Mouse (Mus musculus): ENCODE results near the gene Abcd3. TPM values are rescaled to one million over a fixed set of nuclear protein-coding genes. Genes with fewer than 3 reads are reported as not detected.

Gene Abcd3
- polyA plus RNA-seq, 1 experiment from 2014 or later: 29.6 TPM

DNA sequence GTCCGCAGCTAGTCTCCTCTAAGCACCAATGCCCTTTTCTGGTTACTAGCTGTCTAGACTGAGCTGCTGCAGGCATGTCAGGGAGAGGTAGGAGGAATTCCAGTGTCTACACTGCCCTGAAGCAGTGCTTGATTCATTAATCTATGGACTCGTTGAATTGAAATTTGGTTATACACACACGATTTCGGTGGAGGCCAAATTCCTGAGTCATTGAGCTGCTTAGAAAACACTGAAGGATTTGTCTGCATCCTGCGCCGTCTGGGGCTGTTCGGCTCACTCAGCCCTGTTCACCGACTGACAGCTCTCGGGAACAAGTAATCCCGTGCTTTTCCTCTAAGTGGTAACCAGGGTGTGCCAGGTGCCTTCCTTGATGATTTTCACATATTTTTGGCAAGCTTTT is 89.5 kb downstream of the Abcd3 start:
- Histone ChIP-seq H3K36me3 (no peaks in the 10 kb centered on the region), H3K4me2 (no peak overlapping the region), H3K27me3 (replicated peaks) (peaks cover 47% of the 10 kb centered on the region), H3K4me1 (peaks cover 18% of the 10 kb centered on the region), H3K27ac (no peak overlapping the region), H3K9ac (no peak overlapping the region), H3K9me3 (replicated peaks) (no peaks in the 10 kb centered on the region), H3K4me3 (no peak overlapping the region)
- 88% methylated on average over 10 of the region's 10 CpGs for WGBS (ENCODE audit: insufficient replicate concordance)
- ATAC-seq: no peak

GRCm38 (mm10) chr3:121724553-121724952 is 90.5 kb downstream of the Abcd3 start:
- H3K27ac ChIP-seq: no peak overlapping the region
- peaks cover 50% of the 10 kb centered on the region for H3K27me3 ChIP-seq (replicated peaks)
- WGBS (ENCODE audit: insufficient replicate concordance): 54% methylated on average over 12 of the region's 12 CpGs
- H3K9ac ChIP-seq: no peak overlapping the region
- peaks cover 18% of the 10 kb centered on the region for H3K4me1 ChIP-seq
- H3K36me3 ChIP-seq: no peaks in the 10 kb centered on the region
- ATAC-seq: no peak
- no peaks in the 10 kb centered on the region for H3K9me3 ChIP-seq (replicated peaks)
- no peak overlapping the region for H3K4me3 ChIP-seq
- H3K4me2 ChIP-seq: no peak overlapping the region

DNA sequence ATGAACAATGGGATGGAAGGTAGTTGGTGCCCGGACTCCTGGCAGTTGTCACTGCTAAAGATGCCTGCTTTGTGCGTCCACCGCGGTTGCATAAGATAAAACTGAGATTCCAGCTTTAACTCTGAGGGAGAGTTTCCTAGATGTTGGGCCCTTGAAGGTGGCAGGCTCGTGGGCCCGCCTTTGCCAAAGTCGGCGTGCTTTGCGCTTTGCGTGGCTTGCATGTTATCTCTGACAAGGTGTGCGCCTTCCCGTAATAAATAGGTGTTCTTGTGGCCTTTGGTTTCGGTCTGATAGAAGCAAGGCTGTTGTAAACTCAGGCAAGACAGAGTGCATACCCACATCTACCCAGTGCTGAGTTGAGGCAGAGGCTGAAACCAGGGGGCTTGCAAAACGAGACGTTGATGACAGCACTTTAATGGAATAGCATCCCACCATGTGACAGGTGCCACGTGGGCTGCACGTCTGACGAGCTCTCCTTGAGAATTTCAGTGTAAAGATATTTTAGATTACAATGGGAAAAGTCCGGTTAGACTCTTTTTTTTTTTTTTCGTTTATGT is 91.1 kb downstream of the Abcd3 start:
- Histone ChIP-seq H3K9ac (no peak overlapping the region), H3K36me3 (no peaks in the 10 kb centered on the region), H3K4me2 (peak overlapping the region; percentile 78), H3K4me3 (peak overlapping the region; percentile 55), H3K9me3 (replicated peaks) (no peaks in the 10 kb centered on the region), H3K4me1 (peaks cover 18% of the 10 kb centered on the region), H3K27ac (no peak overlapping the region), H3K27me3 (replicated peaks) (peaks cover 53% of the 10 kb centered on the region)
- ATAC-seq: no peak
- 13% methylated on average over 20 of the region's 20 CpGs for WGBS (ENCODE audit: insufficient replicate concordance)

DNA sequence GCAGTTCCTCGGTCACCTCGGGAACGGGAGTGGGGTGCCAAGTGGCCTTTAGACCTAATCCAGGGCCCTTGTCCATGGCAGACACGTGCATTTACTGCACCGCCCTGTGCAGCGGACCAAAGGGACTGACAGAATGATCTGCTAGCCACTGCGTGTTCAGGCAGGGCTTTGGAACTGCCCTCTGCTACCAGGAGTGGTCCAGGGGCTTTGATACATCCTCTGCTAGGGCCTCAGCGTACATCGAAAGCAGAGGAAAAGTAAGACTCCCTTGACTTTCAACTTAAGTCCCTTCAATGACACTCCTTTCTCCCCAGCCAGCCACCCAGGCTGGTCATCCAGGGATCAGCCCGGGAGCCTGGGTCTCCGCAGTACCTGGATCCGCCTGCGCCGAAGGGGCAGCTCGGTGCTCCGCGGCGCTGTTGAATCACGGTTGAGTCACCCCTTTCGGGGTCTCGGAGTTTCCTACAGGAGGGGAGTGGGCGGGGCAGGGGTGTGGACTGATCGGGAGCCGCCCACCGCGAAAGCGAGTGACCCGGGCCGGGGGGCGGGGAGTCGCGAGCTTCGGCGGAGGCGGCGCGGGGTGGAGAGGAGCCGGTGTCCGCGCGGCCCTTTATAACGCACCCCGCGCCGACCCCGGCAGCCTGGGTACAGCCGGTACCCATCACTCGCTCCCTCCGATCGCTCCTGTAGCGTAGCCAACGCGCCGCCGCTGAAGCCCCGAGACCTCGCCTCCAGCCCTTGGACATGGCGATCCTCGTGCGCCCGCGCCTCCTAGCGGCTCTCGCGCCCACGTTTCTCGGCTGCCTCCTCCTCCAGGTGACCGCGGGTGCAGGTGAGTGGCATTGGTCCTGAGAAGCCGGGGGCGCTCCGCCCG is 91.9 kb downstream of the Abcd3 start, which contains the start of gene F3:
F3 (plus strand) TSS at position 567 of the 874 bp plus-strand sequence.
- peak; percentile 58 for ATAC-seq
- peaks cover 58% of the 10 kb centered on the region for H3K27me3 ChIP-seq (replicated peaks)
- H3K4me2 ChIP-seq: peak within 1 kb of the TSS; percentile 78
- 1% methylated on average over 64 of the region's 73 CpGs for WGBS (ENCODE audit: insufficient replicate concordance)
- H3K4me3 ChIP-seq: peak within 1 kb of the TSS; percentile 55
- H3K9ac ChIP-seq: no peak within 1 kb of the TSS
- H3K36me3 ChIP-seq: no peaks in the 10 kb centered on the region
- no peaks in the 10 kb centered on the region for H3K9me3 ChIP-seq (replicated peaks)
- no peak within 1 kb of the TSS for H3K27ac ChIP-seq
- peaks cover 18% of the 10 kb centered on the region for H3K4me1 ChIP-seq

- Histone ChIP-seq H3K4me1 (peaks cover 18% of the 10 kb centered on the region), H3K9me3 (replicated peaks) (no peaks in the 10 kb centered on the region), H3K4me2 (0 out of 2 replicates have a peak overlapping the region, but pooled peaks have one; percentile 3), H3K36me3 (no peaks in the 10 kb centered on the region), H3K9ac (no peak overlapping the region), H3K4me3 (no peak overlapping the region), H3K27ac (no peak overlapping the region), H3K27me3 (replicated peaks) (peaks cover 58% of the 10 kb centered on the region)
- ATAC-seq: no peak
- WGBS (ENCODE audit: insufficient replicate concordance): 32% methylated on average over 7 of the region's 7 CpGs
Observed at GRCm38 (mm10) chr3:121721691-121722070, 93.4 kb downstream of the Abcd3 start.

- Histone ChIP-seq H3K9me3 (replicated peaks) (no peaks in the 10 kb centered on the region), H3K27me3 (replicated peaks) (peaks cover 58% of the 10 kb centered on the region), H3K36me3 (no peaks in the 10 kb centered on the region), H3K4me2 (0 out of 2 replicates have a peak overlapping the region, but pooled peaks have one; percentile 3), H3K9ac (no peak overlapping the region), H3K27ac (no peak overlapping the region), H3K4me1 (peaks cover 18% of the 10 kb centered on the region), H3K4me3 (no peak overlapping the region)
- ATAC-seq: no peak
- WGBS (ENCODE audit: insufficient replicate concordance): 35% methylated on average over 14 of the region's 14 CpGs
Observed at GRCm38 (mm10) chr3:121720801-121721690, 94.1 kb downstream of the Abcd3 start.

DNA sequence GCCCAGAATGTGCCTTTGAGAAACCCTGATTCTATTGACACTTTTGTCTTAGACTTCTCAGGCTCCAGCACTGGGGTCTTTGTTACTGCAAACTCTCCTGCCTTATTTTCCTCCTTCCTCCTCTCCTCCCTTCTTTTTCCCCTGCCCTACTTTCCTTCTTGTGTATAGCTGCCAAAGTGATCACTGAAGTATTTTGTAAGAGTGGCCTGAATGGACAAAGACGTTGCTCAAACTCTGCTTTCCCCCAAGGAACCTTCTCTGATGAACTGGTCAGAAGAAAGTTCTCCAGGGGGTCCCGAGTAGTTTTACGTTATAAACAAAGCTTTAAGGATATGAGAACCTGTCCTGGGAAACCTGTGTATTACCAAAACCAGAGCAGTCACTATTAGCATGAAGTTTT is 95.4 kb downstream of the Abcd3 start:
- Histone ChIP-seq H3K36me3 (no peaks in the 10 kb centered on the region), H3K27me3 (replicated peaks) (peaks cover 47% of the 10 kb centered on the region), H3K9me3 (replicated peaks) (no peaks in the 10 kb centered on the region), H3K9ac (no peak overlapping the region), H3K4me3 (no peak overlapping the region), H3K4me1 (peaks cover 18% of the 10 kb centered on the region), H3K4me2 (no peak overlapping the region), H3K27ac (no peak overlapping the region)
- WGBS (ENCODE audit: insufficient replicate concordance): 63% methylated on average over 3 of the region's 3 CpGs
- no peak for ATAC-seq

DNA sequence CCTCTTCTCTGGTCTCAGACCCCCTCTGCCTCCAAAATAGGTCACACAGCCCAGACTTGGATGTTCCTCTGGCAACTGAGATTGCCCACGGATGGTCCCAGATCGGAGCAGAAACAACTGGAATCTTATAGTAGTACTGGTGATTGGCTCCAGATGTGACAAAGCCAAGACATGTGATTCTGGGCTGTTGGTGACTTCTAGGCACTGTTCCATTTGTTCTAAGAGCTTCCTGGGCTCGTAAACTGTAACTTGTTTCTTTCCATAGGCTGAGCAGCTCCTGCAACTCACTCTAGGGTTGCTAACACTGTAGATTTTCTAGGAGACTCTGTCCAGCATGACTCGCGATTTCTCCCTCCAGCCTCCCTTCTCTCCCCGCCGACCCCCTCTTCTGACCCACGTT is 96.4 kb downstream of the Abcd3 start:
- Histone ChIP-seq H3K4me3 (no peak overlapping the region), H3K4me1 (peaks cover 12% of the 10 kb centered on the region), H3K4me2 (no peak overlapping the region), H3K27ac (no peak overlapping the region), H3K9ac (no peak overlapping the region), H3K9me3 (replicated peaks) (no peaks in the 10 kb centered on the region), H3K27me3 (replicated peaks) (peaks cover 37% of the 10 kb centered on the region), H3K36me3 (no peaks in the 10 kb centered on the region)
- ATAC-seq: no peak
- 64% methylated on average over 8 of the region's 8 CpGs for WGBS (ENCODE audit: insufficient replicate concordance)

DNA sequence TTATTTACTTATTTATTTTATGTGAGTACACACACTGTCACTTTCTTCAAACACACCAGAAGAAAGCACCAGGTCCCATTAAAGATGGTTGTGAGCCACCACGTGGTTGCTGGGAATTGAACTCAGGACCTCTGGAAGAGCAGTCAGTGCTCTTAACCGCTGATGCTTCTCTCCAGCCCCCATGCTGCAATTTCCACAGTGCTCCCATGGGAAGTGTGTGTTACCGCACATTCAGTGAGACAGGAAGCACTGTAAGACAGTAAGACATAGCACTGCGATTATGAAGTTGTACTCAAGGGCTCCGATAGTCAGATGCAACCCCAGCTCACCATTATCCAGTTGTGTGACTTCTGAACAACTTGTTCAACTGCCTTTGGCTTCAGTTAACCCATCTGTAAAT is 98.6 kb downstream of the Abcd3 start:
- H3K9me3 ChIP-seq (replicated peaks): no peaks in the 10 kb centered on the region
- 73% methylated on average over 5 of the region's 5 CpGs for WGBS (ENCODE audit: insufficient replicate concordance)
- H3K4me3 ChIP-seq: no peak overlapping the region
- no peak overlapping the region for H3K9ac ChIP-seq
- no peak for ATAC-seq
- 0 out of 2 replicates have a peak, but pooled peaks cover 4% of the 10 kb centered on the region for H3K4me1 ChIP-seq
- no peaks in the 10 kb centered on the region for H3K36me3 ChIP-seq
- H3K27ac ChIP-seq: no peak overlapping the region
- H3K27me3 ChIP-seq (replicated peaks): peaks cover 15% of the 10 kb centered on the region
- no peak overlapping the region for H3K4me2 ChIP-seq

DNA sequence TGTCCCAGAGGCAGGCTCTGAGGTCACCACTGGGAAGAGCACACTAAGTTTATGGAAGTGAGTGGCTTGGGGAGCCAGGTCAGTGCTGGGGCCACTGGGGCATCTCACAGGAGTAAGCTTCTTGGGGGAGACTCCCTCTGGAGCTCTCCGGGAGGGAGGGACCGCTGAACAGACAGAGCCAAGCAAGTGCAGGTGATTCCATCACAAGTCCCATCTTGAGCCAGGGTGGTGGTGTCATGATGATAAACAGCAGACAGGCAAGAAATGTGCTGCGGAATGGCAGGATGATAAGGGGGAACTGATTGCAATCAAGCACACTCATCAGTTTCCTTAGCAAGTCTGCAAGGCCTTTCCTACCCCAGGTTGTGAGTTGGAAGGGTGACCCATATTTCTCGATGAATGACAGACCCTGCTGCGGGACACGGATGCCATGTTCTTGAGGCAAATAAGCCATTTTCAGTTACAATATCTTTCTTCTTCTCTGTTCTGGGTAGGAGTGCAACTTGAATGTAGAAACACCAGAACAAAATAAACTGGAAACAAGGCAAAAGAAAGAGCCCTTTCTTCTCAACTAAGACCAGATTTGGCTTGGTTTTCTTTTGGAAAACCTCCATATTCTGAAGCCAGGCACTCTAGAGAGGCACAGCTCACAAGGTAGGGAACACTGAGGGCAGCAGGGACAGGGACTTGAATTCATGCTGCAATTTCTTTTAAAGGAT is 99.2 kb downstream of the Abcd3 start:
- Histone ChIP-seq H3K9me3 (replicated peaks) (no peaks in the 10 kb centered on the region), H3K27ac (no peak overlapping the region), H3K4me1 (no peaks in the 10 kb centered on the region), H3K9ac (no peak overlapping the region), H3K27me3 (replicated peaks) (peaks cover 11% of the 10 kb centered on the region), H3K4me2 (no peak overlapping the region), H3K4me3 (no peak overlapping the region), H3K36me3 (no peaks in the 10 kb centered on the region)
- 54% methylated on average over 6 of the region's 6 CpGs for WGBS (ENCODE audit: insufficient replicate concordance)
- no peak for ATAC-seq

GRCm38 (mm10) chr3:121715336-121715735 is 99.8 kb downstream of the Abcd3 start:
- no peak overlapping the region for H3K4me2 ChIP-seq
- H3K4me3 ChIP-seq: no peak overlapping the region
- H3K27ac ChIP-seq: no peak overlapping the region
- peaks cover 9% of the 10 kb centered on the region for H3K27me3 ChIP-seq (replicated peaks)
- ATAC-seq: no peak
- H3K36me3 ChIP-seq: no peaks in the 10 kb centered on the region
- no peaks in the 10 kb centered on the region for H3K9me3 ChIP-seq (replicated peaks)
- H3K9ac ChIP-seq: no peak overlapping the region
- no peaks in the 10 kb centered on the region for H3K4me1 ChIP-seq
